ENCODE assay signal across 22 mouse cellular contexts in genomic region chr10:58921643-58922188, GRCm38 (mm10).
"Had no signal": no experiment of that assay in that cellular context is flagged by ENCODE, and none has a peak within 500 bp of the region (broad histone marks: within the 10 kb centered on the region; RNA-seq: fewer than 3 reads in every experiment).

No protein-coding gene starts in this region.

- H3K4me2 ChIP-seq: liver, embryonic 12.5 days; liver, embryonic 15.5 days; lung, embryonic 15.5 days; midbrain, embryonic 13.5 days; neural tube, embryonic 13.5 days; stomach, embryonic 15.5 days had no signal

- ATAC-seq: inflammation-experienced regulatory T-cells, adult 6 months; intestine, embryonic 16.5 days; liver, embryonic 12.5 days; midbrain, embryonic 13.5 days; midbrain, embryonic 16.5 days had no signal

- H3K4me1 ChIP-seq: liver, embryonic 12.5 days; liver, embryonic 15.5 days; lung, embryonic 15.5 days; midbrain, embryonic 10.5 days; midbrain, embryonic 13.5 days; neural tube, embryonic 13.5 days; stomach, embryonic 15.5 days had no signal

- DNase-seq: kidney, adult 18-20 months; layer of hippocampus, adult 9-11 months; lung, adult 18-20 months; lung, postnatal 10 days; lung, postnatal 36 days; retina, postnatal 1 day; right cerebral cortex, postnatal 25 days; spleen, adult 18-20 months; thymus, postnatal 25 days had no signal

- H3K9me3 ChIP-seq: liver, embryonic 12.5 days; liver, embryonic 15.5 days; lung, embryonic 15.5 days; megakaryocyte, embryonic 14.5 days; midbrain, embryonic 10.5 days; midbrain, embryonic 13.5 days; neural tube, embryonic 13.5 days; stomach, embryonic 15.5 days had no signal

- H3K9ac ChIP-seq: liver, embryonic 12.5 days; liver, embryonic 15.5 days; lung, embryonic 15.5 days; midbrain, embryonic 13.5 days; neural tube, embryonic 13.5 days; stomach, embryonic 15.5 days had no signal

- H3K27me3 ChIP-seq: liver, embryonic 12.5 days; liver, embryonic 15.5 days; lung, embryonic 15.5 days; midbrain, embryonic 13.5 days; neural tube, embryonic 13.5 days; stomach, embryonic 15.5 days had no signal

- H3K27ac ChIP-seq: layer of hippocampus, adult 2 months; liver, embryonic 12.5 days; liver, embryonic 15.5 days; lung, embryonic 15.5 days; midbrain, embryonic 10.5 days; midbrain, embryonic 13.5 days; neural tube, embryonic 13.5 days; stomach, embryonic 15.5 days had no signal

- H3K36me3 ChIP-seq: liver, embryonic 12.5 days; liver, embryonic 15.5 days; lung, embryonic 15.5 days; midbrain, embryonic 10.5 days; midbrain, embryonic 13.5 days; neural tube, embryonic 13.5 days; stomach, embryonic 15.5 days had no signal

- H3K4me3 ChIP-seq: layer of hippocampus, adult 2 months; liver, embryonic 12.5 days; liver, embryonic 15.5 days; lung, embryonic 15.5 days; megakaryocyte, embryonic 14.5 days; midbrain, embryonic 10.5 days; midbrain, embryonic 13.5 days; myocyte; neural tube, embryonic 13.5 days; stomach, embryonic 15.5 days had no signal
